Mouse (Mus musculus) CH12.LX (cell line): ENCODE data around the gene Ncoa7.

ENCODE experiments used
- CHD2 ChIP-seq: IDR thresholded peaks from 2 replicates; pipeline ENCODE4 v1.6.1; 2011; ENCODE audit warnings: low read length, improper control_type of control experiment
- CTCF ChIP-seq, 2 experiments: IDR thresholded peaks in 1 of 2; conservative IDR thresholded peaks in 1 of 2; 2 replicates each; pipeline ENCODE4 v1.5.1; 2011 to 2012; ENCODE audit warnings: low read depth in 2 of 2, low read length in 2 of 2, improper control_type of control experiment in 1 of 2, inconsistent platforms in 1 of 2, mild to moderate bottlenecking in 1 of 2, moderate library complexity in 1 of 2
- E2F4 ChIP-seq: IDR thresholded peaks from 2 replicates; pipeline ENCODE4 v1.6.1; 2011; ENCODE audit warnings: low read depth, low read length, improper control_type of control experiment; ENCODE audit not compliant: insufficient replicate concordance
- ELF1 ChIP-seq: IDR thresholded peaks from 2 replicates; pipeline ENCODE4 v1.6.1; 2014; ENCODE audit warnings: low read depth, mild to moderate bottlenecking, inconsistent platforms, low read length, improper control_type of control experiment
- JUND ChIP-seq: conservative IDR thresholded peaks from 2 replicates; pipeline ENCODE4 v1.6.1; 2011; ENCODE audit warnings: low read depth, low read length, improper control_type of control experiment
- MXI1 ChIP-seq: IDR thresholded peaks from 2 replicates; pipeline ENCODE4 v1.6.1; 2011; ENCODE audit warnings: mild to moderate bottlenecking, low read depth, low read length, improper control_type of control experiment
- POLR2A ChIP-seq: IDR thresholded peaks from 2 replicates; pipeline ENCODE4 v1.6.1; 2011; ENCODE audit warnings: low read depth, mild to moderate bottlenecking, improper control_type of control experiment, low read length
- POLR2AphosphoS2 ChIP-seq: IDR thresholded peaks from 2 replicates; pipeline ENCODE4 v1.6.1; 2011; ENCODE audit warnings: low read depth, low read length, improper control_type of control experiment
- TCF12 ChIP-seq: IDR thresholded peaks from 2 replicates; pipeline ENCODE4 v1.6.1; 2014; ENCODE audit warnings: low read depth, mild to moderate bottlenecking, inconsistent platforms, low read length, improper control_type of control experiment
- ZKSCAN1 ChIP-seq: IDR thresholded peaks from 2 replicates; pipeline ENCODE4 v1.6.1; 2012; ENCODE audit warnings: low read depth, inconsistent platforms, low read length, improper control_type of control experiment, borderline replicate concordance
- ZNF384 ChIP-seq: IDR thresholded peaks from 2 replicates; pipeline ENCODE4 v1.6.1; 2012; ENCODE audit warnings: low read depth, low read length, improper control_type of control experiment, inconsistent platforms

DNA sequence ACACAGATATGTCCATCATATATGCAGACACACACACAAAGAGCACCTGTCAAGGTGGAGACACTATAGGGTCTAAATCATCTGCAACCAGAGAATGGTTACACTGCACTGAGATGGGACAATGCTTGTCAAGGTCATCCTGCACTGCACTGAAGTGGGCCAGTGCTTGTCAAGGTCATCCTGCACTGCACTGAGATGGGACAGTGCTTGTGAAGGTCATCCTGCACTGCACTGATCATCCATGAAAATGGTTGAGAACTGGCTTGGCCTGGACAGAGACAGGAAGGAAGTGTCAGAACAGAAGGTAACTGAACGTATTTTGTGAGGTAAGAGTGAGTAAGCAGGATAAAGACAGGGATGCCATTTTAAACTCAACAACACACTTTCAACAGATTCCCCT lies 83.2 kb downstream of the Ncoa7 start:
- TF ChIP-seq CTCF (conservative IDR thresholded peaks at IDR 0.05 in 1 of 2, IDR thresholded peaks at IDR 0.05 in 1 of 2; ENCODE audit: low read depth in 2 of 2, low read length in 2 of 2) (no peak), JUND (no peak), E2F4 (no peak), TCF12 (no peak), ZNF384 (no peak), POLR2A (no peak), ELF1 (no peak), ZKSCAN1 (no peak), MXI1 (no peak), POLR2AphosphoS2 (no peak), CHD2 (no peak)
